Mouse (Mus musculus) left cerebral cortex, postnatal 14 days (tissue): ENCODE data around the gene Tert. TPM values are rescaled to one million over a fixed set of nuclear protein-coding genes. Genes with fewer than 3 reads are reported as not detected.

ENCODE experiments used
- DNase-seq, 2 experiments: peaks; one replicate each; pipeline ENCODE4 v3.0.0; 2021 to 2022; ENCODE audit warnings: low spot score in 2 of 2, mixed read lengths in 1 of 2
- intact Hi-C: fragments of 180-260 bp; cut with DNase I; formaldehyde crosslinking; loops from one replicate; pipeline ENCODE4 v1.15.1; 2025
- long read RNA-seq, 2 experiments: library from polyadenylated mRNA; stranded (forward); transcript quantifications; one replicate each; pipeline ENCODE4 v2.0.0; 2021
- total RNA-seq, 2 experiments: library from RNA; stranded (reverse); gene quantifications; 2 replicates each; pipeline ENCODE4 v1.2.3; 2021

The Tert gene
- 1 to 10 TPM; 2.3 to 2.9 TPM for total RNA-seq
- long read RNA-seq, experiment 1, full-length matches to known transcripts, result 1 of 1 reads
- long read RNA-seq, experiment 1, partial matches to known transcripts, result 0 of 1 reads
- long read RNA-seq, experiment 1, other reads (novel, unspliced or antisense), result 0 of 1 reads
- long read RNA-seq, experiment 2, result 0 reads

DNA sequence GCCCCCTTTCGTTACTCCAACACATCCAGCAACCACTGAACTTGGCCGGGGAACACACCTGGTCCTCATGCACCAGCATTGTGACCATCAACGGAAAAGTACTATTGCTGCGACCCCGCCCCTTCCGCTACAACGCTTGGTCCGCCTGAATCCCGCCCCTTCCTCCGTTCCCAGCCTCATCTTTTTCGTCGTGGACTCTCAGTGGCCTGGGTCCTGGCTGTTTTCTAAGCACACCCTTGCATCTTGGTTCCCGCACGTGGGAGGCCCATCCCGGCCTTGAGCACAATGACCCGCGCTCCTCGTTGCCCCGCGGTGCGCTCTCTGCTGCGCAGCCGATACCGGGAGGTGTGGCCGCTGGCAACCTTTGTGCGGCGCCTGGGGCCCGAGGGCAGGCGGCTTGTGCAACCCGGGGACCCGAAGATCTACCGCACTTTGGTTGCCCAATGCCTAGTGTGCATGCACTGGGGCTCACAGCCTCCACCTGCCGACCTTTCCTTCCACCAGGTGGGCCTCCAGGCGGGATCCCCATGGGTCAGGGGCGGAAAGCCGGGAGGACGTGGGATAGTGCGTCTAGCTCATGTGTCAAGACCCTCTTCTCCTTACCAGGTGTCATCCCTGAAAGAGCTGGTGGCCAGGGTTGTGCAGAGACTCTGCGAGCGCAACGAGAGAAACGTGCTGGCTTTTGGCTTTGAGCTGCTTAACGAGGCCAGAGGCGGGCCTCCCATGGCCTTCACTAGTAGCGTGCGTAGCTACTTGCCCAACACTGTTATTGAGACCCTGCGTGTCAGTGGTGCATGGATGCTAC, at the start of gene Tert:
Tert (plus strand) TSS at position 167 of the 805 bp plus-strand sequence.
- peak; percentile 27 to 49 for DNase-seq
- intact Hi-C loops, result no loop called here

DNA sequence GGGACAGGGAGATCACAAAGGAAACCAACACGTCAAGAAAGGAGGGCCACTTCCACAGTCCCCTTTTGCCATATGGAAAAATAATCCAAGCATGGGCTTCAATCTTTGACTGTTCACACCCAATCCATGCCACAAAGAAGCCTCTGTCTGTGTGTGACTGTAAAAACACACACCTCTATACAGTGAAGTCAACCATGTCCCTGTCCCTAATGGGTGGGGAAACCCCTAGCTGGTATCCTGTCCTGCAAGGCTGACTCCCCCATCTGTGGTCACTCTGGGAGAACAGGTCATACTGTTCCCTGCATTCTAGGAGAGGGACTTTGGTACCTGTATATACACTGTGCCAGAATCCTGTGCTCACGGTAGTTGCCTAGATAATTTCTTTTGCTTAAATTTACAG, 49.4 kb upstream of the Tert start:
- DNase-seq, result no peak
- intact Hi-C loops, result no loop called here

DNA sequence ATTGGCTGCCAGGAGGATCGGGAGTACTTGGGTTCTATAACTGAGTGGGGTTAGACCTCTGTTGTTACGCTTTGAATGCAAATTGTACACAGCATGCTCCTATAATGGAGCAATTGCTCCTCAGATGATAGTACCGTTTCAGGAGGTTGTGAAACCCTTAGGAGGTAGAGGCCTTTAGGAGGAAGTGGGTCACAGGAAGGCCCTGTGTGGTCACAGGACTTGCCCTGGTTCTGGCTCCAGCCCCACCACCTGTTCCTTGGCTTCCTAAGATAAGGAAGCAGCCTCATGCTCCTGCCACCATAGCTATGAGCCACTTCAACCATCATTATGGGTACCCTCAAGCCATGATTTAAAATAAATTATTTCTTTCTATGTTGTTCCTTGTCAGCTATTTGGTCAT, 35.2 kb upstream of the Tert start:
- DNase-seq, result no peak
- intact Hi-C loops, result no loop called here

DNA sequence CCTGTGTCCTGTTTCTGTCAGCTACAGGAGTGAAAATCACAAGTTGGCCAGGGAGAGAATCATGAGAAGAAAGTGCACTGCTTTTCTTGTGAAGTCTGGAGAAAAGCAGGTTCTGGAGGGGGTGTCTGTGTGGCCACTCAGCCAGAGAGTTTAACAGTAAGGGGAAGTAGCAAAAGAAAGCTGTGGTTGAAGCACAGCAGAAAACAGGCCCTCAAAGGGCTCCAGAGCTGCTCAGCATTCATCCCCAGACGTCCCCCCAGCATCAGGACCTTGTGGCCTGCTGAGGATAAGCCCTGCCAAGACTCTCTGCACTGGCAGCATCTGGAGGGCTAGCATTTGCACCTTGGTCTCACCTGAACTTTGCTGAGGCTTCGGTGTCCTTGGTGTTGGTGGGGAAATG, 34.2 kb upstream of the Tert start:
- intact Hi-C loops, result no loop called here
- no peak for DNase-seq

DNA sequence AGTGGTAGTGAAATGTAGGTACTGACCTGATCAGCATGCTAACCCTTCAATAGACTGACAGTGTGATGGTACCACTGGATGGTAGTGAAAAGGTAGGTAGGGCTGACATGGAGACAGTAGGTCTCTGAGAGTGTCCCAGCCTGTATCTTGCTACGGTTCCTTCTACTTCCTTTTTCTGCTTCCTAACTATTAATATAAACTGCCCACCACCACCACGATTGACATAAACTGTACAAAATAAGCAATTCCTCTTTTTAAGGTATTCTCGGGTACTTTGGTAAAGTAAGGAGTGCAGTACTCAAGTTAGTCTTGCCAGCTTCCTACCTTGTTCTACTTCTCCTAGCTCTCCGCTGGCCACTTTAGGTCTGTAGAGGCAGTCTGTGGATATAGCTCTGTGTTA, 30.4 kb upstream of the Tert start:
- no peak for DNase-seq
- intact Hi-C loops, result no loop called here

DNA sequence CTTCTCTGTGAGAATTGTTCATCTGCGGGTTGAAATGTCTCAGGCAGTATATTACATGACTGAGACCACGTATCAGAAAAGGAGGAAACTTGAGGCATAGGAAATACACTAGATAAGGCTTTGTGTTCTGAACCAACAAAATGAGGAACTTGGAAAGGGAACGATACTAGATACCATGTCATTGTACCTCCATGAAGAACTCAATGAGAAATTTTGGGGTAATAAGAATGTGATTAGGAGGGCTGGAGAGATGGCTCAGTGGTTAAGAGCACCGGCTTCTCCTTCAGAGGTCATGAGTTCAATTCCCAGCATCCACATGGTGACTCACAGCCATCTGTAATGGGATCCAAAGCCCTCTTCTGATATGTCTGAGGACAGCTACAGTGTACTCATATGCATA, 26.5 kb upstream of the Tert start:
- intact Hi-C loops, result loop anchor here (10.0 kb wide), 1 partner anchor 175 kb away; no protein-coding TSS in a partner anchor
- no peak for DNase-seq

DNA sequence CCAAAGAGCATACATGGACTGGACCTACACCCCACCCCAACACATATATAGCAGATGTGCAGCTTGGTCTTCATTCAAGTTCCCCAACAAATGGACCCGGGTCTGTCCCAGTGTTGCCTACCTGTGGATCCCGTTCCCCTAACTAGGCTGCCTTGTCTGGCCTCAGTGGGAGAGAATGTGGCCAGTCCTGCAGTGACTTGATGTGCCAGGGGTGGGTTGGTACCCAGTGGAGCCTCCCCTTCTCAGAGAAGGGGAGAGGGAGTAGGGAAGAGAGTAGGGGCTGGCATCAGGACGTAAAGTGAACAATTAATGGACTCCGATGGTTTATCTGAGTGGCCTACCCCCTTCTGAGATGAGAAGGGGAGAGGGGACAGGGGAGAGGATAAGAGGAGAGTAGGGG, 23.7 kb upstream of the Tert start:
- DNase-seq, result no peak
- intact Hi-C loops, result loop anchor here (10.0 kb wide), 1 partner anchor 178 kb away; no protein-coding TSS in a partner anchor

DNA sequence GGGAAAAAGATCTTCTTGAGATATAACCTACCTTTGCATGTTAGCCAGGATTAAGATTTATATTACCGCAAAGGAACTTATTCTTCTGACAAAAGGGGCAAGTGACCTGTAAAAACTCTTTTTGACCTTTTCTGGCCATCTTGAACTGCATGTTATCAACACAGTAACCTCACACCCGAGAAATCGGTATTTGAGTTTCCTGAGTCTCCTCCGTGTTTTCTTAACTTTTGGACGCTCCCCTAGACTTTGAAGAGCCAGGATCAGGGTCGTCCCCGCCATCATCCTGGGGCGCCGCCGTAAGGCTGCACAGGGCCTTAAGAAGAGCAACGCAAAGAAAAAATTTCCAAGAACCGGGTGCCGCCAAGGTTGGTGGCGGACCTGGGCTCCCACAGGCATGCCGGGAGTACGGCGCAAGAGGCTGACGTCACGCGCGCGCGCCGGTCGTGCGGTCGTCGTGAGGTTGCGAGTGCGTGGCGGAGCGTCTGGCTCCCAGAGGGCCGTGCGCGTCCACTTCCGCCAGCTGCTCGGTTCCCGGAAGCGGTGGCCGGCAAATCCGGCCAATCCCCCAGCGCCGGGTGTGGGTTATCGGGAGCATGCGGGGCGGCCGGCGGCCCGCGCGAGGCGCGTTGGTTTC, 23.1 kb upstream of the Tert start, which contains the start of gene Clptm1l:
Clptm1l (plus strand) TSS at position 485 of the 634 bp plus-strand sequence.
- intact Hi-C loops, result loop anchor here (10.0 kb wide), 1 partner anchor 179 kb away; no protein-coding TSS in a partner anchor
- peak; percentile 96 to 99 for DNase-seq

DNA sequence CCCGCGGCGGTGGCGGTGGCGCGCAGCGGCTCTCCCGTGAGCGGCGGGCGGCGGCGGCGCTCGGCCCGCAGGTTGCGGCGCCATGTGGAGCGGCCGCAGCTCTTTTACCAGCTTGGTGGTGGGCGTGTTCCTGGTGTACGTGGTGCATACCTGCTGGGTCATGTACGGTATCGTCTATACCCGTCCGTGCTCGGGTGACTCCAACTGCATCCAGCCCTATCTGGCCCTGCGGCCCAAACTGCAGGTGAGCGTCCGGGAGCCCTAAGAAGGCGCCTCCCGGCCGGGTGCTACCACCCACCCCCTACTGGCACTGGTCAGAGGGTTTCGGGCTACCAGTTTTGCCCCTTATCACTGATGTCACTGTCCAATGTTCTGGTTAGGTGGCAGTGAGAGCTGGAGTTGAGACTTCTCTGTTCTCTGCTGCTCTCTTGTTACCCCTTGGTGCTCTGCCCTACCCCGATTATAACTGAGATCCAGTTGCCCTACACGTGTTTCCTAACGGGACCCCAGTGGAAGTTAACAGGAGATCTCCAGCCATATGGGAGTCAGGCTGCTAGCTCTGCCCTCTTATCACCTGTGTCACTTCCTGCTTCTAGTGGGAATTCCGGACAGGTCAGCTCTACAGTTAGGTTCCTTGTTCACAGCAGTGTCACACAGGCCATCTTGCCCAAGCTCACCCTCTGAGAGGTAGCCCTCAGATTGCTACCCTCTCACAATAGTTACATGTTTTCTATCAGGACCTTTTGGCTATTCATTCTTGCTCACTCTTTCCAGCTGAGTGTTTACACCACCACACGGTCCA, 22.4 kb upstream of the Tert start:
- DNase-seq, result peak in 1 of 2 experiments; percentile 26
- intact Hi-C loops, result loop anchor here (10.0 kb wide), 1 partner anchor 180 kb away; no protein-coding TSS in a partner anchor

DNA sequence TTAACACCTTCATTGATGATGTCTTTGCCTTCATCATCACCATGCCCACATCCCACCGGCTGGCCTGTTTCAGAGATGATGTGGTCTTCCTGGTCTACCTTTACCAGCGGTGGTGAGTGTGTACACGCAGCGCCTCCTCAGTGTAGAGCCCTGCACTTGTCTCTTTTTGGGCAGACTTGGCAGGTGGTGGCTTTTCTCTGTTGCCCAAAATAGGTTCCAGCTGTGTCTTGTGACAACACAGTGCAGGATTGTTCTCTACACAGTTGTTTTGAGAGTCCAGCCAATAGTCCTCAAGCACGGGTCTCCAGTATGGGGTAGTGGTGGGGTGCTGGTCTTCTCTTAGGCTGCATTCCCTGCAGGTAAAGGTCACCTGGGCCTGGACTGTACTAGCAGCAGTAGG, 8.3 kb upstream of the Tert start:
- intact Hi-C loops, result no loop called here
- DNase-seq, result no peak

DNA sequence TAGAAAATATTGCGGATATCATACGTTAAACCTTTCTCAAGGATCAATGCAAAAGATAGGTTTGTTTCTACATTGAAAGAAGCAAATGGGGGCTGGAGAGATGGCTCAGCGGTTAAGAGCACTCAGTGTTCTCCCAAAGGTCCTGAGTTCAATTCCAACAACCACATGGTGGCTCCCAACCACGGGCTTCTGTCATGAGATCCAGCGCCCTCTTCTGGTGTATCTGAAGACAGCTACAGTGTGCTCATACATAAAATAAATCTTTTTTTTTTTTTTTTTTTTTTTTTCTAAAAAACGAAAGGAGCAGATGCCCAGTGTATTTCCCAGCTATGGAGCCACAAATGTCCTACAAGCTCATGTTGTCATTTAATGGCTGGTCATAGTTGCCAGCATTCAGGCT, 6.1 kb upstream of the Tert start:
- DNase-seq, result peak in 1 of 2 experiments; percentile 12
- intact Hi-C loops, result loop anchor here (5.0 kb wide), 2 partner anchors 108 to 193 kb away; no protein-coding TSS in a partner anchor

DNA sequence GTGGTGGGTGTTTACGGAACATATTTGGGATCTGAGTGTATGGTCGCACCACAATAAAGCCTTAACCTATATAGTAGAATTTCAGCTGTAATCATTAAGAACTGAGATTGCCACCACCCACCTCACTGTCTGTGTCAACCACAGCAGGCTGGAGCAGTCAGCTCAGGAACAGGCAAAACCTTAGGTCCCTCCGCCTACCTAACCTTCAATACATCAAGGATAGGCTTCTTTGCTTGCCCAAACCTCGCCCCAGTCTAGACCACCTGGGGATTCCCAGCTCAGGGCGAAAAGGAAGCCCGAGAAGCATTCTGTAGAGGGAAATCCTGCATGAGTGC, 334 bp upstream of the Tert start:
- DNase-seq, result no peak
- intact Hi-C loops, result no loop called here

DNA sequence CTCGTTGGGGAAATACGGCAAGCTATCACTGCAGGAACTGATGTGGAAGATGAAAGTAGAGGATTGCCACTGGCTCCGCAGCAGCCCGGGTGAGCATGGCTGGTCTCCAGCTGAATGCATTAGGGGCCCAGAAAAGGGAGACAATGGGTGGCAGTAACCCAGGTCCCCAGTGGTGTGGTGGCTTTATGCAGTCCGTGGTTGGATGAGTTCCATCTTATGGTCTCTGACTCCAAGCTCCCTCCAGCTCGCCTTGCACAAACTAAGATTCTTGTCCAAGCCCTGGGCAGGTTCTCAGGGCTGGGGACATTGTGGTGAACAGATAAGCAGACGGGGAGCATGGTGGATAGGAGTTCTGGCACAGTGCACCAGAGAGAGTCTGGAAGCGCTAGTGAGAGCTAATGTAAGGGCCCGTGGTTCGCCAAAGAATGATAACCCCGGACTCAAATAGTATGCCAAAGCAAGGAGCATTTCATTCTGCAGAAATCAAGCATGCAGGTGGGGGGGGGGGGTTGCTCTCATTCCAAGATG, 1.9 kb downstream of the Tert start:
- intact Hi-C loops, result no loop called here

DNA sequence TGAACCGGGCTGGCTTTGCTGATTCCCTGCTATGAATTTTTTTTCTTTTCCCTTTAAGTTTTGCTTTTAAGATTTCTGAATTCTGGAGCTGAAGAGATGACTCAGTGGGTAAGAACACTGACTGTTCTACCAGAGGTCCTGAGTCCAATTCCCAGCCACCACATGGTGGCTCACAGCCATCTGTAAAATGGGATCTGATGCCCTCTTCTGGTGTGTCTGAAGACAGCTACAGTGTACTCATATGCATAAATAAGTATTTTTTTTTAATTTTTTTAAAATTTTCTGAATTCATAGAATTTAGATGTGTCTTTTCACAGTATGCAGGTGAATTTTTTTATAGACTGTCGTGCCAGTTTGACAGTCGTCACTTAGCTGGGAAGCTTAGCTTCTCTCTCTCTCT, 5.1 kb downstream of the Tert start:
- intact Hi-C loops, result no loop called here

More for the DNA sequence above, 1.9 kb downstream of the Tert start:
- no peak for DNase-seq

DNA sequence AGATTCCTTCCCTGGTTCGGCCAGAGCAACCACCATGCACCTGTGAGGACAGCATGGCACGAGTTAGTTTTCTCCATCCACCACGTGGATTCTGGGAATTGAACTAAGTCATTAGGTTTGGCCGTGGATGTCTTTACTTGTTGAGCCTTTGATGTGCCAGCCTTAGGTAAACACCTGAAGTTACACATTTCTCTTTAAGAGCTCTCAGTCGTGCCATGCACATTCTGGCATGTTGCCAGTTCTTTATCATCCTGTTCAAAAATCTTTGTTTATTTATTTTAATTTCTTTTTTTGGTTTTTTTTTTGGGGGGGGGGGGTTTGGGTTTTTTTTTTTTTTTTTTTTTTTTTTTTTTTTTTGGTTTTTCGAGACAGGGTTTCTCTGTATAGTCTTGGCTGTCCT, 11.1 kb downstream of the Tert start:
- intact Hi-C loops, result no loop called here
- no peak for DNase-seq

More for the DNA sequence above, 5.1 kb downstream of the Tert start:
- DNase-seq, result no peak

DNA sequence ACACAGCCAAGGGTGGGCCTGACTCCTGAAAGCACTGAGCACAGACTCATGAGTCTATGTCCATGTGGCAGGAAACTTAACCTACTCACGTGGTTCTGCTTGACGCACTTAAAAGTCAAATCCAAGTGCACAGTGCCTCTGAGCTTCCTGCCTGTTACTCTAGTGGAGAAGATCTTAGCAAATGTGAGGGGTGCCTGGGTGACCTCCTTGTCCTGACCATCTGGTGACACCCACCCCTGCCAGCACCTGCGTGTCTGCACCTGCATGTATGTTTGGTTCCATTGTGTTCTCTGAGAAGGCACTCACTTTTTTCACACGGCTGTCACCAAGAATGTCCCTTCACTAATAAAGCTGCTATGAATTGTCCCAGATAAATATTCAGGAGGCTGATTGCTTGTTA, 14.6 kb downstream of the Tert start:
- no peak for DNase-seq
- intact Hi-C loops, result no loop called here

DNA sequence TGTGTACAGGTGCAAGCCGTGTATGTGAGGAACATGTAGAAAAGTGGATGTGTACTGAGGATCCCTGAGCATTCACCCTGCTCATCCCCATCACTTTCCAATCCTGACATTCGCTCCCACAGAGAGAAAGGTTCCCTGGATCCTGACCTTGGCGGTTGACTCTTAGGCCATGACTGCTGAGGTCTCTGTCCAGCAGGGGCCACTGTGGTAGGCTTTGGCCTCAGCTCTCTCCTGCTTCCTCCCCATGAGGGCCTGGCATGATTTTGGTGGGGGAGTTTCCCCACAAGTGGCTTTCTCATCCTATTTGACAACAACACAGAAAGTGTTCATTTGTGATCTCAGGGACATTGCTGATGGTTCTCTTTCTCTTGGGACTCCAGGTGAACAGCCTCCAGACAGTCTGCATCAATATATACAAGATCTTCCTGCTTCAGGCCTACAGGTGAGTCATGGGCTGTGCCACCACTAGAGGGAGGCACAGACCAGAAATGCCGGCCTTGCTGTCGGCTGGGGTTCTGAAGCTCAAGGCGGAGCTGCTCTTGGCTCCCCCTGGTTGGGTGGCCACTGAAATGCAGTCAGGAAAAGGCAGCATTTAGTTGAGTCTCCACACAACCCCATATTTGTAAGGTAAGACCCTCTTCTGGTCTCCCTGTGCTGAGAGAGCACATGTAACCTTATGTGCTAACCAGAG, 19.8 kb downstream of the Tert start:
- intact Hi-C loops, result loop anchor here (2.0 to 5.0 kb wide), 3 partner anchors 46 to 261 kb away; no protein-coding TSS in a partner anchor
- peak; percentile 71 to 79 for DNase-seq

DNA sequence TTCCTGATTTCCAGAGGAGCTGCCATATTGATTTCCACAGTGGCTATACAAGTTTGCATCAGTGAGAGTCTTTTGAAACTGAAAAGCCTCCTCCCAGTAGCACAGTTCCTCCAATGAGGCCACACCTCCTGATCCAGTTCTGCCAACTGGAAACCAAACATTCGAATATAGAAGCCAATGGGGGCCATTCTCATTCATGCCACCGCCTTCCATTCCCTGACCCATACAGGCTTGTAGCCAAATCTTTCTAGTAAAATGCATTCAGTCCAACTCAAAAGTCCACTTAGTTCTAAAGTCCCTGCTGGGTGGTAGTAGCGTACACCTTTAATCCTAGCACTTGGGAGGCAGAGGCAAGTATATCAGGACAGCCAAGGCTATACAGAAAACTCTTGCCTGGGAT, 26.6 kb downstream of the Tert start:
- intact Hi-C loops, result no loop called here
- no peak for DNase-seq

DNA sequence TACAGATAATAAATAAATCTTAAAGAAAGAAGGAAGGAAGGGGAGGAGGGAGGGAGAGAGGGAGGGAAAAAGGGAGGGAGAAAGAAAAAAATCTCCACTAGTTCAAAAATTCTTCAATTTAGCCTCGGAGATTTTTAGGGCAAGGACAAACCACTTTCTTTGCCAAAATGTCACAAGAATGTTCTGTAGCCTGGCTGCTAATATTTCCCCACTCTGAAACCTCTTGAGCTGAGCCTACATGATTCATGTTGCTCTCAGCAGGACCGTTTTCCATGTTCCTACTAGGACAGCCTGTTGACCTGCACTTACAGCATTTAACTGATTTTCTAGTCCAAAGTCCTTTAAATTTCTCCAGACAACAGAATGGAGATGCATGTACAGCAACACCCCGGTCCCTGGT, 28.3 kb downstream of the Tert start:
- DNase-seq, result no peak
- intact Hi-C loops, result no loop called here
